Mouse (Mus musculus) ES-Bruce4 (cell line): ENCODE measurements around the gene Tbcel.

Experiments used
- CTCF ChIP-seq: IDR thresholded peaks from one replicate; pipeline ENCODE4 v1.8.1; 2011; ENCODE audit warnings: low read depth, low read length
- EP300 ChIP-seq: IDR thresholded peaks from 2 replicates; pipeline ENCODE4 v1.6.1; 2011; ENCODE audit warnings: low read depth, low read length; ENCODE audit not compliant: insufficient read depth
- POLR2A ChIP-seq: IDR thresholded peaks from one replicate; pipeline ENCODE4 v1.8.1; 2011; ENCODE audit warnings: low read length; ENCODE audit not compliant: insufficient read depth

DNA sequence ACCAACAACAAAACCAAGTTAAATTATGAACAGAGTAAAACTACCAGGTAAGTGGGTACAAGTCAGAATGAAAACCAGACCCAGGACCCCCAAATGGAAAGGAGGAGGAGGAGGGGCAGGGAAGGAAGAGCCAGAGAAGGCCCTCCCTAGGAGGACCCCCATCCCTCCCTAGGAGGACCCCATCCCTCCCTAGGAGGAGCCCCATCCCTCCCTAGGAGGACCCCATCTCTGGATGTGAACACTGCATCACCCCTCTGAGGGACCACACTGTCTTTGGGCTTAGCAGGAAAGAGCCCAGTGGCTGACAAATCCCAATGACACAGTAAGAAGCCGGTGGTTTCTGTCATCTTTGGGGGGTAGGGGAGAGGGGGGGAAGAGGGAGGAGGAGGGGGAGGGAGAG is 92.4 kb downstream of the Tbcel start:
- no peak for TF ChIP-seq CTCF
- no peak for TF ChIP-seq POLR2A
- no peak for TF ChIP-seq EP300
